Mouse (Mus musculus) left cerebral cortex, adult 2 months (tissue): Measurements from ENCODE around the gene Asb8. TPM values are rescaled to one million over a fixed set of nuclear protein-coding genes. Genes with fewer than 3 reads are reported as not detected.

Experiments used
- DNase-seq, 2 experiments: peaks; one replicate each; pipeline ENCODE4 v3.0.0; 2021 to 2022; ENCODE audit warnings: low spot score in 2 of 2, mixed read lengths in 1 of 2; ENCODE audit errors: extremely low spot score in 1 of 2
- H3K27ac ChIP-seq: fragments of 200-600 bp; 2 replicates; pipeline ENCODE4 v1.8.1; 2022
- H3K4me3 ChIP-seq: fragments of 200-600 bp; 2 replicates; pipeline ENCODE4 v1.8.1; 2022
- CTCF ChIP-seq: fragments of 200-600 bp; IDR thresholded peaks from 2 replicates; pipeline ENCODE4 v1.8.1; 2022; ENCODE audit warnings: antibody characterized with exemption, mild to moderate bottlenecking, moderate library complexity
- intact Hi-C: fragments of 180-260 bp; cut with DNase I; formaldehyde crosslinking; loops from one replicate; pipeline ENCODE4 v1.15.1; 2025
- total RNA-seq, 2 experiments: library from RNA; stranded (reverse); gene quantifications; 2 replicates each; pipeline ENCODE4 v1.2.3; 2021

Gene Asb8
- total RNA-seq, 2 experiments from 2014 or later: 46.2 to 51.8 TPM

DNA sequence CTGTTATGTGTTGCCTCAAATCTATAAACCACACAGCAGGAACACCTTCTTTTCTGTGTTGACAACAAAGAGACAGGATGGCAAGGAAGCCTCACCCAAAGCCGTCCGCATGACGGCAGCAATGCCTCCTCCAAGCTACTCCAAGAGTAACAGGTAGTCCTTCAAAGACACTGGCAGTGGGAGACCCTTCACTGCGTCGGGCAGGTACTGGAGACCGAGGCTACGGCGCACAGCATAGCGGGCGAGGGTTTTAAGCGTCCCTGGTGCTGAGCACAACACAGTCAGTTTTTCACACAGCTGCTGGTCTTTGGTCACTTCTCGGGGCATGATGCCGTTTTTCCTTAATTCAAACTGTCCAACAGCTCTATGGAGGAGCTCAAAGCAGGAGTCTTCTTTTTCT lies 29.8 kb downstream of the Asb8 start:
- intact Hi-C loops: no loop called here
- peak overlapping the region; percentile 54; the same call in 1 of the 2 replicates for H3K27ac ChIP-seq
- DNase-seq: no peak
- H3K4me3 ChIP-seq: no peak overlapping the region
- no peak for TF ChIP-seq CTCF

DNA sequence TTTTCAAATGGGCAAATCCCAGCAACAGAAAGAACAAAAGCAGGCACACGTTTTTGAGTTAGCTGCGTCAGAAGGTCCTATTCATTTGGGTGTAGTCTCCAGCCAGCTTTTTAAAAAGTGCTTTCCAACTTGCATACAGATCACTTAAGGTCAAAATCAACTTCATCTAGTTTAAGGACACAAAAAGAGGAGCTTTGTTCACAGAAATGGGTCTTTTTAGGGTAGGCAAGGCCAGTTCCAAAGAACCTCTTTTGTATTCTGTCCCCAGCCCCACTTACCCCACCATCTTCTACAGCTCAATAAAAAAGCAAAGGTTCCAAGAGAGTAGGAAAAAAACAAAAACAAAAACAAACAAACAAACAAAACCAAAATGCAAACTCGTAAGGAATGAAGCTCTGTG lies 30.8 kb downstream of the Asb8 start:
- TF ChIP-seq CTCF: no peak
- intact Hi-C loops: no loop called here
- peak overlapping the region; percentile 54 for H3K27ac ChIP-seq
- no peak overlapping the region for H3K4me3 ChIP-seq
- no peak for DNase-seq

DNA sequence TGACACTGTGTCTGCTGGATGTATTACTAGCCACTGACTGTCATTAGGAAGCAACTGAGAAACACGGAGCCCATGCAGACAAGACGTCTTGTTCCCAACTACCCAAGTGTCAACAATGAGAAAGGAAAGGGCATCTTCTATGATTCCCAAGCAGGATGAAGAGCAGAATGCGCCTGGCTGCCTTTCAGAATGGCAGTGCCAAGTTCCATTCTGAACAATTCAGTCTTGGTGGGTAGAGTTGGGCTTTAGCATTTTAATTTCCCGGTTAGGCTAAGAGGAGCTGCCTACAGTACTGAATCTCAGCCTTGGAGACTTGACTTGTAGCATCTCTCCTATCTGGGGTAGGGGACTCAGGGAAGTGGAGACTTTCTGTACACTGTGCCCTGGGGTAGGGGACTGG lies 31.4 kb downstream of the Asb8 start:
- no peak for DNase-seq
- H3K4me3 ChIP-seq: no peak overlapping the region
- TF ChIP-seq CTCF: no peak
- intact Hi-C loops: no loop called here
- peak overlapping the region; percentile 54 for H3K27ac ChIP-seq

GRCm38 (mm10) chr15:98133471-98133870 lies 32.0 kb downstream of the Asb8 start:
- intact Hi-C loops: no loop called here
- H3K4me3 ChIP-seq: no peak overlapping the region
- no peak for DNase-seq
- no peak for TF ChIP-seq CTCF
- H3K27ac ChIP-seq: peak overlapping the region; percentile 37; the same call in 1 of the 2 replicates

GRCm38 (mm10) chr15:98131942-98132655 lies 33.3 kb downstream of the Asb8 start:
- Histone ChIP-seq H3K27ac (no peak overlapping the region; the same call in 1 of the 2 replicates), H3K4me3 (no peak overlapping the region)
- DNase-seq: no peak
- no peak for TF ChIP-seq CTCF
- intact Hi-C loops: no loop called here

DNA sequence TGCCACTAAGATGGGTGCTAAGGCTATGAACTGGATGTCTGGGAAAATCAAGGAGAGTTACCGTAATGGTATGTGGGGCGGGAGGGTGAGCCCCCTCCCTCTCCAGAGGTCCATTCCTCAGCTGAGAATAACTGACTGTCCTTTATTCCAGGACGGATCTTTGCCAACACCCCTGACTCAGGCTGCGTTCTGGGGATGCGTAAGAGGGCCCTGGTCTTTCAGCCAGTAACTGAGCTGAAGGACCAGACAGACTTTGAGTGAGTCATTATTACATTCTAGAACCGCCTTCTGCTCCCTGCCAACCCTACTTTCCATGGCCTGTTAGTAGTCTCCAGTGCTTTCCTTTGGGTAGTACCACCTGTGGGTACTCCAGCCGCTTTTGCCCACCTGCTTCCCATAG lies 34.0 kb downstream of the Asb8 start:
- DNase-seq: no peak
- intact Hi-C loops: no loop called here
- TF ChIP-seq CTCF: no peak

DNA sequence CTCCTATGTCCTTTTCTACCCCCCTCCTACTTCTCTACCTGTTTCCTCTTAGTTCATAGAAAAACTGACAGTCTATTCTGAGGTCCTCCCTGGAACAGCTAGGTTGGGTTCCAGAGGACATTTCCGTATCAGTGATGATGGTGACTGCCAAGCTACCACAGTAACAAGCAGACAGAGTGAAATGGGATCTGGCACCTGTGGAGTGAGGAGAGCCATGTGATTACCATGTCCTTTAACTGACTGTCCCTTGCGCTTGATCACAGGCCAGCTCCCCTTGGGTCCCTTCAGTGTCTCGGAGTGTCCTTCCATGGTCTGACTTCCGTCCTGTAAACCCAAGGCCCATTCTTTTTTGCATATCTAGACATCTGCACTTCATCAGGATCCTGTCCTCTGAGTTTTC lies 34.4 kb downstream of the Asb8 start:
- intact Hi-C loops: no loop called here
- no peak for DNase-seq
- TF ChIP-seq CTCF: no peak
- no peak overlapping the region for H3K27ac ChIP-seq
- H3K4me3 ChIP-seq: no peak overlapping the region

More for the DNA sequence above, 34.0 kb downstream of the Asb8 start:
- Histone ChIP-seq H3K27ac (no peak overlapping the region), H3K4me3 (no peak overlapping the region)

DNA sequence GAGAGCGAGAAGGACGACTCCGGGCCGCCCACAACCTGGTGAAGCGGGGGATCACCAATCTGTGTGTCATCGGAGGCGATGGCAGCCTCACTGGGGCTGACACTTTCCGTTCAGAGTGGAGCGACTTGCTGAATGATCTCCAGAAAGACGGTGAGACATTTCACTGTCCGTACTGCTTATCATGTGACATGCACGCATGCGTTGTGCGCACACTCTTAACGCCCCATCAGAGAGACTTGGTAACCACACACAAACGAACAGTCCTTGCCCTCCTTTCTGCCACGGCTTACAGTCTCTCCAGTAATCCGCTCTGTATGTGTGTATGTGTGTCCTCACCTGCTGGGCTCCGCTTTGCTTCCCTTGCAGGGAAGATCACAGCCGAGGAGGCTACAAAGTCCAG lies 44.6 kb downstream of the Asb8 start:
- Histone ChIP-seq H3K4me3 (no peak overlapping the region), H3K27ac (no peak overlapping the region)
- no peak for TF ChIP-seq CTCF
- DNase-seq: no peak
- intact Hi-C loops: no loop called here

DNA sequence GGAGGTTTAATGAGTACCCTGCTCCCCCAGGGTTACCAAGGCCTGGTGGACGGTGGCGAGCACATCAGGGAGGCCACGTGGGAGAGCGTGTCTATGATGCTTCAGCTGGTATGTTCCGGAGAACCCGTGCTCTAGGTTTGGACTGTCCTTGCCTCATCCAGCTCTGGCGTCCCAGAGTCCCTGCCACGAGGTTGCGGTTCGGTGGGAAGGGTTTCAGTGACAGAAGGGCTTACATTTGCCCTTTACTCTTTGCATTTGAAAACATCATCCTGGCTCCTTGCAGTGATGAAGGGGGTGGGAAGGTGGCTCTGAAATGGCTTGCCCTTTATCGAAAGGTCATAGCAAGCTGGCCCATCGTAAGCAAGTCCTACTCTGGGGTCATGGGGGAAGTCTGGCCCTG lies 46.1 kb downstream of the Asb8 start:
- Histone ChIP-seq H3K27ac (no peak overlapping the region), H3K4me3 (no peak overlapping the region)
- DNase-seq: no peak
- TF ChIP-seq CTCF: no peak
- intact Hi-C loops: no loop called here

DNA sequence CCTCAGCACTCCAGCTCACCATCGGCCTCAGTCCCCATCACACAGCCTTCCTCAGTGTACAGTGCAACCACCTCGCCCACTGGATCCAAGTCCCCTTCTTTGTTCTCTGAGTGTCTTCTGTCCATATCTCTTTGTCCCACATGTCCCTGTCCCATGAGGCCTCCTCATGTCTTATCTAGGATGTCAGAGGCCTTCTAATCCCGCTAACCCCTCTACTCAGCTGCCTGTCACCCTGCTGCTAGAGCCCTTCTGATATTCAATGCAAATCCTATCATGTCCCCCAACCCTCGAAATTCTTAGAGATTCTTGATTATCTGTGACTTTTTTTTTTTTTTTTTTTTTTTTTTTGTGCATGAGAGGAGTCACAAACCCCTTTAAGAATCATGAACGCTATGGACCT lies 49.1 kb downstream of the Asb8 start:
- DNase-seq: no peak
- intact Hi-C loops: no loop called here
- H3K4me3 ChIP-seq: no peak overlapping the region
- H3K27ac ChIP-seq: no peak overlapping the region
- TF ChIP-seq CTCF: no peak

- intact Hi-C loops: no loop called here
- Histone ChIP-seq H3K4me3 (no peak overlapping the region), H3K27ac (no peak overlapping the region)
- DNase-seq: no peak
- no peak for TF ChIP-seq CTCF
These were observed 49.7 kb downstream of the Asb8 start for GRCm38 (mm10) chr15:98115779-98116163.

DNA sequence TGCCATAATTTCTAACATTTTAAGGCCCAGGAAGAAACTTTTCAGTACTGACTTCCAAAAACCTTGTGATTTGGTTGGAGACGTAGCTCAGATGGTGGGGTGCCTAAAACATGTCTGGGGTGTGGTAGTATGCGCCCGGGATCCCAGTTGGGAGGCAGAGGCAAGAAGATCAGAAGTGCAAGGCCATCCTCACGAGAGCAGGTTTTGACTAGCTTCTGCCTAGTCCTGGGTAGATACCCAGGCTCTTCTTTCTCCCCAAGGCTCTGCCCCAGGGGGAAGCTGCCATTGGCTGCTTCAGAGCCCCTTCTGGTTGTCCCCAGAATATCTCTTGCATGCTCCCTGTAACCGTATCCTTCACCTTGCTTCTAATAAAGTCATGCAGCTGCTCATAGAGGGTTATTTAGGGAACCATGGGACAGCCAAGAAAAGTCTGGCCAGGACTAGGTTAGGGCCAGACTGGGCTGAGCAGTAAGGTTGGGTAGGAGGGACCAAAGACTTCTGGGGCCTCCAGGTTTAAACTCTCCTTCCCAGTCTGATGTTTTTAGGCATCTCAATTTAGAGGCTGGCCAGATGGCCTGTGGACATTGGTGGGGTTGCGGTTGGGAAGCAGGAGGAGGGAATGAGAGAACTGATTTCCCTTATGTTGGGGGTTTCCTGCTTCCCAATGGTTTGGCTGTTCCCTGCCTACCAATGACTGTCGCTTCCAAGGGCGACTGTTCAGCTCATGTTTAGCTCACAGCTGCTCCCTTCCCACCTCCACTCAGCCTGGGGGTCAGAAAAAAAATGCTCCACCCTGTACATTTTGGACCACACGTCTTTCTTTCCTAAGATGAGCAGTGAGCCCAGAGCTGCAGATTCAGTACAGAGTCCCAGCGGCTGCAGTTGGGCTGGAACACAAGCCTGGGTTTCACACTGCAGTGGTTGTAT lies 50.3 kb downstream of the Asb8 start:
- intact Hi-C loops: no loop called here
- Histone ChIP-seq H3K27ac (no peak overlapping the region), H3K4me3 (no peak overlapping the region)
- no peak for DNase-seq
- no peak for TF ChIP-seq CTCF
